ENCODE assay signal across 8 mouse cellular contexts in the genomic region with DNA sequence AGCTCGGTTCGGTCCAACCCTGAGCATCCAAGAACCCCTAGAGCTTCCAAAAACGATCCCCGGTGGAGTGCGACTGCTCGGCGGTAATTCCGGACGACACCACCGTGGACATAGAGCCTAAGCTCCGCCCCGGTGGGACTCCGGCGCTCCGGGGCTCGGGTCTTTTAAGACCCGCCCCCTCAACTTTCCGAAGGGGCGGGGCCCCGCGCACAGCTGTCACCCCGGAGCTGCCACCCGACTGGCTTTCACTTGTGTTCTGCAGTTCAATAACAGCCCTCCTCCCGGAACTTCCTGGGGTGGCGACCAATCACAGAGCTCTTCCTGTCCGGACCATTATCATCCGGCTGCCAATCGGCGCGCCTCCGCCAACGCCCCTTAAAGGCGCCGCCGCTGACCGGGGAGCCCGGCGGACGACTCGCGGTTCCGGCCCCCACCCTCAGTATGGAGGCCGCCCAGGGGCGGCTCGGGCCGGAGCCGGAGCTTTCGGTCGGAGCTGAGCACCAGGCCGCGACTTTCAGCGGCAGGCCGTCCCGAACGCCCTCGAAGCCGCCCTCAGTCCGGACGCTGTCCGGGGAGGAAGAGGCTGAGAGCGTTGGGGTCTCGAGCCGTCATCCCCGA. TPM values are rescaled to one million over a fixed set of nuclear protein-coding genes. Genes with fewer than 3 reads are reported as not detected.
DNase-seq lines count a peak whose midpoint lies in the region; ATAC-seq lines count a peak whose summit lies in the region.

A gene (plus strand): TSS at position 361 of the 618 bp plus-strand sequence.

- ATAC-seq in CD4-positive, CD25-positive, alpha-beta regulatory T cell, adult 4 months, result peak; percentile 89
- peak; percentile 92 for ATAC-seq in heart, embryonic 15.5 days (replicated peaks; ENCODE audit: insufficient number of reproducible peaks, insufficient read depth, low FRiP score, low read depth)
- peak; percentile 85 for ATAC-seq in liver, embryonic 15.5 days (ENCODE audit: insufficient read depth)
- peak; percentile 88 for ATAC-seq in neural tube, embryonic 12.5 days (ENCODE audit: low FRiP score, low read depth)

- peak within 1 kb of the TSS; percentile 90 for H3K4me2 ChIP-seq in heart, embryonic 15.5 days
- H3K4me2 ChIP-seq in liver, embryonic 15.5 days, result peak within 1 kb of the TSS; percentile 99
- peak within 1 kb of the TSS; percentile 97 for H3K4me2 ChIP-seq in neural tube, embryonic 12.5 days (replicated peaks)

- H3K9me3 ChIP-seq in forebrain, embryonic 10.5 days, result no peaks in the 10 kb centered on the region
- H3K9me3 ChIP-seq in heart, embryonic 15.5 days (replicated peaks), result no peaks in the 10 kb centered on the region
- H3K9me3 ChIP-seq in liver, embryonic 15.5 days (replicated peaks), result no peaks in the 10 kb centered on the region
- H3K9me3 ChIP-seq in neural tube, embryonic 12.5 days, result no peaks in the 10 kb centered on the region

- peaks cover 1% of the 10 kb centered on the region for H3K36me3 ChIP-seq in forebrain, embryonic 10.5 days (replicated peaks)
- H3K36me3 ChIP-seq in heart, embryonic 15.5 days, result 0 out of 2 replicates have a peak, but pooled peaks cover under 1% of the 10 kb centered on the region
- H3K36me3 ChIP-seq in liver, embryonic 15.5 days (replicated peaks), result 0 out of 2 replicates have a peak, but pooled peaks cover 1% of the 10 kb centered on the region
- no peaks in the 10 kb centered on the region for H3K36me3 ChIP-seq in neural tube, embryonic 12.5 days

- peak within 1 kb of the TSS; percentile 88 for H3K27ac ChIP-seq in forebrain, embryonic 10.5 days
- peak within 1 kb of the TSS; percentile 94 for H3K27ac ChIP-seq in heart, embryonic 15.5 days
- H3K27ac ChIP-seq in liver, embryonic 15.5 days (replicated peaks), result peak within 1 kb of the TSS; percentile 89
- peak within 1 kb of the TSS; percentile 71 for H3K27ac ChIP-seq in neural tube, embryonic 12.5 days

- H3K4me3 ChIP-seq in forebrain, embryonic 10.5 days, result peak within 1 kb of the TSS; percentile 88
- peak within 1 kb of the TSS; percentile 69 for H3K4me3 ChIP-seq in heart, embryonic 15.5 days
- H3K4me3 ChIP-seq in liver, embryonic 15.5 days (replicated peaks), result peak within 1 kb of the TSS; percentile 77
- H3K4me3 ChIP-seq in neural tube, embryonic 12.5 days, result peak within 1 kb of the TSS; percentile 75

- peak within 1 kb of the TSS; percentile 84 for H3K9ac ChIP-seq in heart, embryonic 15.5 days
- peak within 1 kb of the TSS; percentile 89 for H3K9ac ChIP-seq in liver, embryonic 15.5 days
- H3K9ac ChIP-seq in neural tube, embryonic 12.5 days, result peak within 1 kb of the TSS; percentile 90

- peak; percentile 90 for DNase-seq in c-Kit-negative CD71-positive TER-119-positive erythroid progenitor cells, embryonic 14.5 days (ENCODE audit: low read depth, low spot score)
- DNase-seq in forebrain, embryonic 10.5 days (ENCODE audit: extremely low spot score, low spot score), result peak; percentile 96
- peak; percentile 96 to 98 for DNase-seq in kidney, postnatal 36 days
- DNase-seq in telencephalon, adult 2 months (ENCODE audit: low read depth, low spot score), result peak; percentile 99

- H3K4me1 ChIP-seq in forebrain, embryonic 10.5 days, result peaks cover 46% of the 10 kb centered on the region
- H3K4me1 ChIP-seq in heart, embryonic 15.5 days (replicated peaks), result peaks cover 32% of the 10 kb centered on the region
- peaks cover 50% of the 10 kb centered on the region for H3K4me1 ChIP-seq in liver, embryonic 15.5 days (replicated peaks)
- peaks cover 29% of the 10 kb centered on the region for H3K4me1 ChIP-seq in neural tube, embryonic 12.5 days

- WGBS in forebrain, embryonic 10.5 days, result under 1% methylated on average over 64 of the region's 64 CpGs
- under 1% methylated on average over 64 of the region's 64 CpGs for WGBS in heart, embryonic 15.5 days
- under 1% methylated on average over 64 of the region's 64 CpGs for WGBS in liver, embryonic 15.5 days (ENCODE audit: insufficient replicate concordance)
- under 1% methylated on average over 64 of the region's 64 CpGs for WGBS in neural tube, embryonic 12.5 days

- H3K27me3 ChIP-seq in forebrain, embryonic 10.5 days (ENCODE audit: poor library complexity, severe bottlenecking), result 0 out of 2 replicates have a peak, but pooled peaks cover 9% of the 10 kb centered on the region
- H3K27me3 ChIP-seq in heart, embryonic 15.5 days, result no peaks in the 10 kb centered on the region
- H3K27me3 ChIP-seq in liver, embryonic 15.5 days, result no peaks in the 10 kb centered on the region
- H3K27me3 ChIP-seq in neural tube, embryonic 12.5 days (replicated peaks), result no peaks in the 10 kb centered on the region

RNA-seq across cellular contexts. Expression of the gene that starts here (rescaled TPM):
- polyA plus RNA-seq in CD4-positive, CD25-positive, alpha-beta regulatory T cell, adult 4 months (2017; shearing (Covaris generic)), result 1 to 10 TPM; 1.0 to 1.4 TPM
- polyA plus RNA-seq in forebrain, embryonic 10.5 days (2016; fragmentation: Nextera tagmentation; extraction: Ambion mirVana), result 3.8 and 4.1 TPM in 2 replicates
- polyA plus RNA-seq in heart, embryonic 15.5 days (2015; fragmentation: Nextera tagmentation; extraction: Ambion mirVana), result 10.5 and 11.7 TPM in 2 replicates
- 4.3 and 5.3 TPM in 2 replicates for polyA plus RNA-seq in liver, embryonic 15.5 days (2015; fragmentation: Nextera tagmentation; extraction: Ambion mirVana)
- polyA plus RNA-seq in neural tube, embryonic 12.5 days (2016; fragmentation: Nextera tagmentation; extraction: Ambion mirVana), result 17.9 and 18.9 TPM in 2 replicates

Comparison
In these comparisons a context has a peak if more than half of its experiments do, and no peak if none do; other contexts are left out.
1. Peak in every context shown above with its lines: DNase-seq, ATAC-seq, H3K4me3 ChIP-seq and H3K27ac ChIP-seq.